Mouse (Mus musculus): ENCODE measurements around the gene Gnai1.
"Not testable (repeated sequence)": the region's sequence is repeated elsewhere in the genome, so short reads cannot be mapped to it uniquely, and the experiment has no call there.

GRCm38 (mm10) chr5:18341876-18342275 is 18.3 kb downstream of the Gnai1 start:
- not testable (repeated sequence) for TF ChIP-seq CTCF (IDR thresholded peaks at IDR 0.05; ENCODE audit: low read depth, low read length); POLR2A (IDR thresholded peaks at IDR 0.05; ENCODE audit: borderline replicate concordance, low read depth, low read length)
